Mouse (Mus musculus): ENCODE results near the gene Dhodh.
A peak's percentile ranks its signal among the peaks of the same experiment; 100 is the strongest.

The Dhodh gene

DNA sequence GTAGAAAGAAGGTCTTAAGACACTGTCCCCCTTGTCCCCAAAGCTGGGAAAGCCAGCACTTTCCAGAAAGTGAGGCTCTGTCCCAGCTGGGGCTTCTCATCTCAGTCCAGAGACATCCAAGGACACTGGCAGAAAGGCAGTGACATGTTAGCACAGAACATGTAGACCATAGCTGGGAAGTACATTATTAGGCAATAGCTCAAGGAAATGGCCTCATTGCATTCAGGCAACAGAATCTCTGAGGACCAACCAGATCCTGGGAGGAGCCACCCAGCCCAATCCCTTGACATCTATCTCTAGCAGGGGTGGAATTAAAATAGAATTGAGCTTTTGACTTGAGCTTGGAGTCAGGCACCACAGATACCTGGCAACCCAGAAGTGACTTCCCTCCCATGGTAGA, 22.8 kb downstream of the Dhodh start:
- DNase-seq (ENCODE audit: low read depth, low spot score) = no peak

DNA sequence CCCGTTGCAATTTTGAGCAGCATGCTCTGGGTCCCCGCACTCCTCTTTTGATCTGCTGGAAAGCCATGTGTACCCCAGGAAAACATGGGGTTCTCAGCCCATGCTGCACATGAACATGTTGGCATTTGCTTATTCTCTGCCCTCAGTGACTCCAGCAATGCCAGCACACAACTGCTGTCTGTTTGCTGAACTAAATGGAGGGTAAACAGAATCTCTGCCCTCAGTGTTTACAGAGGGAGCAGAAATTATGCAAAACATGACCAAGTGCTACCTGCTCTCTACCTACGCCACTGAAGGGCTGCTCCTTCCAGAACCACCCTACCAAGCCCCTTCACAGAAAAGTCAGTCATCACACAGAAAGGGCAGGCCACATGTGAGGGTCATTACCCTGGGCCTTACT, 23.6 kb downstream of the Dhodh start:
- no peak for DNase-seq (ENCODE audit: low read depth, low spot score)

DNA sequence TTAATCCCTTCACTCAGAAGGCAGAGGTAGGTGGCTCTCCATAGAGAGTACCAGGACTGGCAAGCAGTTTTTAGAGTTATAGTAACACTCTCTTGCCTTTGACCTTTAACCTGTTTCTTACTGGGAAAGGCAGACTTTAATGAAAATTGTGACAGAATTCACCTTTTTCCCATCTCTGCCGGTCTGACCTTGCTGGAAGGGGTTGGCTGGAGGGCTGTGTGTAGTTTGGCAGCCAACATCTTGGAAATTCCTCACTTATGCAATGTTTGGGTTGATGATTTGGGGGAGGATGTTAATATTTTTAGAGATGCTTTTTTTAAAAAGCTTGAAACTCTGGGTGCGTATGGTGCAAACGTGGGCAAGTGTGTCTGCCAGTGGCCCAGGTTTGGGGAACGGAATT, 24.2 kb downstream of the Dhodh start:
- DNase-seq (ENCODE audit: low read depth, low spot score) = no peak

DNA sequence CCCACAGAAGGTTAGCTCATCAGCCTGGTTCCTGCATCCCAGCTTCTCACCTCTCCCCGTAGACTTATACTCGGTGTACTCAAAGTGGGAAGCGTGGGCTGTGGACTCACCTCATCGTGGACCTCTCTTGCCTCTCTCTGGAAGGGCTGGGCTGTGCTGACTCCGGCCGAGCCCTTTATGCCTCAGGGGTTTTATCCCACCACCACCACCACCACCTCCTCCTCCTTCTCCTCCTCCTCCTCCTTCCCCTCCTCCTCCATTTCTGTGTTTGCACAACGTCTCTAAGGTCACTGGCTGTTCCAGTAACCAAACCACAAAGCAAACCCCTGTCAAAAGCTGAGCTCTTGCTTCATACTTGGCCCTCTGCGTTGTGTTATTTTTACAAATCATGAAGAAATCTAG, 29.6 kb downstream of the Dhodh start, which contains the start of gene Hp:
TSS of gene Hp (minus strand) at position 273 of the 402 bp plus-strand sequence.
- DNase-seq (ENCODE audit: low read depth, low spot score) = no peak

DNA sequence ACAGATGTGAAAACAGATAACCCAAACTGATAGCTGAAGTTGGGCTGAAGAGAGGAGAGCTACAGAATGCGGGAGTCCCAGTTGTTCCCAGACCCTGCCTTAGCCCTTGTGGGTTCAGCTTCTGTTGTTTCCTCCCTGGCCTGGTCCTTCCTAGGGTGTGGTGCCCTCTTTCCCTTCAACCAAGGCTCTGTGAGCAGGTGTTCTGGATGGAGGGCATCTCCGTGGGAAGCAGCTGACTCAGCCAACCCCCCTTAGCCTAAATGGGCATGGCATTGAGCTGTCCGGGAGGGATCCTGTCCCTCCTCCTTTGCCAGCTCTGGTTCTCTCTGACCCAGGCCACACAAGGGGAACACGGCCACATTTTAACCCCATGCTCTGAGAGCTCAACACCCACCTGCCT, 32.2 kb downstream of the Dhodh start:
- no peak for DNase-seq (ENCODE audit: low read depth, low spot score)

DNA sequence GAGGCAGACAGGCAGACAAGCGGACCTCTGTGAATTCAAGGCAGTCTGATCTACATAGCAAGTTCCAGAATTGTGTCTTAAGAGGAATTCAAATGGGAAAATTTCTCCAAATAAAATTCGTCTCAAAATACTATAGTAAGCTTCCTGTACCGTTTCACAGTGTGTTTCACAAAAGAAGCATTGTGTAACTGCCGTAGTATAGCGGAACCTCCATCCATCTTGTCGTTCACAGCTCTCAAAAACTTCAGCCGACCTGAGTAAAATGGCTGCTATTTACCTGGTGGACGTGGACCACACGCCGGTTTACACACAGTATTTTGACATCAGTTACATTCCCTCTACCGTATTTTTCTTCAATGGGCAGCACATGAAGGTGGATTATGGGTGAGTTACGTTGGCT, 37.3 kb downstream of the Dhodh start:
- DNase-seq (ENCODE audit: low read depth, low spot score) = no peak

DNA sequence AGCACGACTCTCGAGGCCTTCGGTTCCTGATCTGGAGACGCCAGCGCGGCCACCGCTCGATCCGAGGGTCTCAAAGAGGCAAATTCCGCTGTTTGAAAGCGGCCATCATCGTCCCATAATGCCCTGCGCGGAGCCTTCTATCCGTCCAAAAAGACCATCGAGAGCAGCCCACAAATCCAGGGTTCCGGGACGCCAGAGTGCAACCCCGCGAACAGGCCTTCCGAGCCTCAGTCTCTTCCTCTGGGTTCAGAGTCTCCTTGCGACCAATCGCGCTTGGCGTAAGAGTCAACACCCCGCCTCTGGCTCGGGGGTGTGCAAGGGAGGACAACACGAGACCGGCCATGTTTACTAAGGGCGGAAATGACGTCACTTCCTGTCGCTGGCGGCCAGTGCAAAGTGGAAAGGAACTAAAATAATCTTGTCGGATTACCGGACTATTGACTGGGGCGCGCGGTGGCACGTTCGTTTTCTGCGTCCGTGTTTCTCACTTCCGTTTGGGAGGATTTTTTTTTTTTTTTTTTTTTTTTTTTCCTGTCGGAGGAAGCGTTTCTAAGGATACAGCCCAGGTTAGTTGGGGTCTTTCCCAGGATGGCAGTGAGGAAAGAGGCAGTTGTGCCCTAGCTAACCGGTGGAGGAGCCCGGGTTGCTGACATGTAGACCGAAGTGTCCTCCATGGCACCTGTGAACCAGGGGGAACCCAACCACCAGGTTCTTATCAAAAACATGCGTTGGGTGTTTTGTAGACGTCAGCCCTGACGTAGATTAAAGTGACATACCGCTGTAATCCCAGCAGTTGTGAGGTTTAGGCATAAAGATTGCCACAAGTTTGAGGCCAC, 42.8 kb downstream of the Dhodh start, which contains the start of the genes Dhx38 and Txnl4b:
TSS of gene Dhx38 (minus strand) at position 364 of the 836 bp plus-strand sequence.
TSS of gene Txnl4b (plus strand) at position 395 of the 836 bp plus-strand sequence.
- peak; percentile 100 for DNase-seq (ENCODE audit: low read depth, low spot score)

DNA sequence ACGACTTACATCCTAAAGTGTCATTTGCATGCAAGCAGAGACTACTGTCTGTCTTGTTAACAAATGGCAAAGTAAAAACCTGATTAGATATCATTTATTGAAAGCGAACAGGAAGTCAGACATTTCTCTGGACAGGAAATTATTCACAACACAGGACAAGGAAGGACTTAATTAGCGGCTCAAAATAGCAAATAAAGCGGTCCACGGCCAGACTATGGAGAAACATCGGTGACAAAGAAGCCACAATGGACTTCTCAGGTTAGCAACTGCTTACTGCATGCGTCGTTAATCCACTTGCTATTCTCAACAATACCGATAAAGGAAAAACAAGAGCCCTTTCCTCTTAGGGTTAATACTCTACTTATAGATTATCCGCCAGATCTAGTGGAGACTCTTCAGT, 43.7 kb downstream of the Dhodh start:
- no peak for DNase-seq (ENCODE audit: low read depth, low spot score)

DNA sequence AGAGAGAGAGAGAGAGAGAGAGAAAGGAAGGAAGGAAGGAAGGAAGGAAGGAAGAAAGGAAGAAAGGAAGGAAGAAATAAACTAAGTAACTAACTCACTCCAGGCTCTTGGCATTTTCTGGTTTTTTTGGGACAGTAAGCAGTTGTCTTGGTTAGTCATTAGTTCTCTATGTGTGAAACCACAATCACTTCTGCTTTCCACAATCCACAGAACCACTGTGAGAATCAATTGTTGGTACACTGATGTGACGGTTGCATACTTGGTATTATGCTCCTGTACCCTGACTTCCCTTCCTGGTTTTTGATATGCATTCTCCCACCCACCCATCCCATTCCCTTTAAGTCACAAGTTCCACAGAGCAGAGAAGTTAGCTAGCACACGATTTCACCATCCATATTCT, 44.6 kb downstream of the Dhodh start:
- no peak for DNase-seq (ENCODE audit: low read depth, low spot score)

DNA sequence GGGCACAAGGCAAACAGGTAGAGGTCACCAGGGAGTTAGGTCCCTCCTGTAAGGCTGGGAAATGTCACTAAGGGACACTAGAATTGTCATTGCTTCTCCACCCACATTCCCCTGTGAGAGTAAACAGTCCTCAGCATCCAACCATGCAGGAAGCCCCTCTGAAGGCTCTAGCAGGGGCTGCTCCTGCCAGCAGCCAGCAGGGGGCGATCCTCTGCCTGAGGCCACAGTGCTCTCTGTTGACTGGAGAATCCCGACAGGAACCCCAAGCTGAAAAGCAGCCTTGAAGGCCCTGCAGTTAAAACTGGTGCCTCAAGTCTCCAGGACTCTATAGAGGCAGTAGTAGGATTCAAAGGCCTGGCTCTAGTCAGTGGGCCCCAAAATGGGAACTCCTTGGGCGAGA, 56.8 kb downstream of the Dhodh start:
- peak; percentile 38 for DNase-seq (ENCODE audit: low read depth, low spot score)

DNA sequence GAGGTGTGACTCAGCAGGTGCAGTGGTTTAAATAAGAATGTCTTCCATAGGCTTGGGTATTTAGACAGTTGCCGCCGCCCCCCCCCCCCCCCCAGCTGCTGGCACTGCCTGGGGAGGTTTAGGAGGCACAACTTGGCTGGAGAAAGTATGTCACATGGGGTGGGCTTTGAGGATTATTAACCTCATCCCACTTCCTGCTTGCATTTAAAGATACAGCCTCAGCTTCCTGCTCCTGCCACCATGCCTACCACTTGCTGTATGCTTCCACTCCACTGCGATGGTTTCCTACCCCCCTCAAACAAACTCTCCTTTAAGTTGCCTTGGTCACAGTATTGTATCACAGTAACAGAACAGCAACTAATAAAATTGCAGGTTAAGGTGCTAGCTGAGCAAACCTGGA, 64.4 kb downstream of the Dhodh start:
- no peak for DNase-seq (ENCODE audit: low read depth, low spot score)

DNA sequence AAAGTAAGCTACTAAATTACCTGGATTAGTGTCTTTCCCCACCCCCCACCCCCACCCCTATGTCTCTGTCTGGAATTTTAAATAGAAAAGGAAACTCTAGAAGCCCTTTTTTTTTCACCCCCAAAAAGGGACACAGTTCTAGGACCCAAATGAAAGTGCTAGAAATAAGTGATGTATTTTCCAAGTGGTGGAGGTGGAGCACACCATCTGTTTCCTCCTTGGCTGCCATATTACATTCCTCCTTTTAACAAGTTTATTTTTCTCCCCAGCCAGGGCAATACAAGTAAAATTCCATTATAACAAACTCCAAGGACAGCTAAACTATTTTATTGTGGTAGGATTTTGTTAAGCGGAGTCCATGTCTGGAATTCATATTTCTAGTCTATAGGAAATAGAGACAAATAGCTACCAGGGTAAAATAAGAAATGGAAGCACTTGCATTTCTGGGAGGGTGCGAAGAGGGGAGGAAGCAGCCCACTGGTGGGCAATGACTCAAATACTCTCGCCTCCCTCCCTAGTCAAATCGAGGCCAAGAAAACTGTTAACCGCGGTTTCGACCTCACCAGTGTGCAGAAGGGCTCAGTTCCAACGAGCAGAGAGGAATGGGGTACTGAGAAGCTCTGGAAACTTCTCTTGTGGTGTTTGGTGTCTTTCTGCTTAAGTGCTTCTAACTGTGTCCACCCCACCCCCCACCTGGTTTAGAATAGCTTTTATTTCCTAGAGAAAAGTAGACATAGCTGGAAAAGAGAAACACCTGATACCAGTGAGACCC, 65.5 kb downstream of the Dhodh start:
- DNase-seq (ENCODE audit: low read depth, low spot score) = no peak

DNA sequence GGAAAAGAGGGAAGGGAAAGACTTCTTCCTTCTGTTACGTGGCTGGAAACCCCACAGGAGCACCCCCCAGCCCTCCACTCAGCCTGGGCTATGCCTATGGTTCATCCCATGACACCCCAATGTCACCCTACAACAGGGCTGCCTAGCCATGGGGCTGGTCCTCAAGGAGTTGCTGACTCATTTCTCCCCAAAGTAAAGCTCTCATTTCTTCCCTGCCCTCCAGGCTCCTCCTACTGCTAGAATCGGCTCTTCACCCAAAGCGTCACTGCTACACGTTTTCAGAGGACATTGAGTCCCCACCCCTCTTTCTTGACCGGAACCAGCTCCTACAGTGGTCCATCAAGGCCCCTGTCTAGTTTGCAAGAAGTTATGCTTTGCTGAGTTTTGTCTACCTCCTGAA, 66.3 kb downstream of the Dhodh start:
- no peak for DNase-seq (ENCODE audit: low read depth, low spot score)
